Mouse (Mus musculus): ENCODE measurements around the gene Zdhhc19.

DNA sequence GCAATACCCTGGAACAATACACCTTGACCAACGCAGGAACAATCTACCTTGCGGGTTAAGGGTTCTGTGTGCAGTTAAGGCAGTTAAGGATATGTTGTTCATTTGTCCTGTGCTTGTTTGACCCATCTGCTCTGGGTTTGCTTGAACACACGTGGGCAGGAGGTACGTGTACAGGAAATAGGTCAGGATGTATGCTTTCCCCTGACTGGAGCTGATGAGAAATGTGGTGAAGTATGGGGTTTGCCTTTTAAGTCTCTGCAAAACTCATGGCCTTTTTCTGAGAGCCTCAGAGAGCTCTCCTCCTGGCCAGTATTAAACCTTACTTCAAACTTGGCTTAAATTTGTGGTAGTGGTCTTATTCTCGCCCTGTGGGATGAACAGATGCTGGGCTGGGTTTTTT lies 97.9 kb downstream of the Zdhhc19 start:
- TF ChIP-seq EP300 (IDR thresholded peaks at IDR 0.05; ENCODE audit: insufficient read depth, low read depth, low read length): no peak
- TF ChIP-seq CTCF (IDR thresholded peaks at IDR 0.05; ENCODE audit: low read depth, low read length): no peak
